Mouse (Mus musculus) T-helper 2 cell (primary cell): Measurements from ENCODE around the gene D930007J09Rik.

ENCODE experiments used
- in situ Hi-C: fragments of 300-600 bp; cut with MboI, MseI; formaldehyde crosslinking; loops from one replicate; pipeline ENCODE4 v1.15.1; 2025; ENCODE audit warnings: high pct_unique_total_duplicates

D930007J09Rik gene

GRCm38 (mm10) chr13:32760795-32761194 is 41.9 kb downstream of the D930007J09Rik start:
- in situ Hi-C loops, result no loop called here

GRCm38 (mm10) chr13:32759036-32759435 is 43.6 kb downstream of the D930007J09Rik start:
- in situ Hi-C loops, result no loop called here
